Mouse (Mus musculus) T-cell, adult 2 months (primary cell): Measurements from ENCODE around the gene Fbxo44.

Experiments used
- DNase-seq: peaks from one replicate; pipeline ENCODE4 v3.0.0; 2022; ENCODE audit warnings: low spot score

Gene Fbxo44

GRCm38 (mm10) chr4:148165551-148165950 lies 5.3 kb upstream of the Fbxo44 start:
- DNase-seq, result no peak

- DNase-seq, result no peak
Measured at GRCm38 (mm10) chr4:148164461-148164860, 4.2 kb upstream of the Fbxo44 start.

- DNase-seq, result peak; percentile 80
Measured at GRCm38 (mm10) chr4:148164002-148164439, 3.7 kb upstream of the Fbxo44 start.

GRCm38 (mm10) chr4:148159544-148160435 lies 492 bp downstream of the Fbxo44 start:
- peak; percentile 81 for DNase-seq

- no peak for DNase-seq
Measured at GRCm38 (mm10) chr4:148158436-148159348, 1.6 kb downstream of the Fbxo44 start.

GRCm38 (mm10) chr4:148154982-148155381 lies 5.3 kb downstream of the Fbxo44 start:
- DNase-seq, result no peak

GRCm38 (mm10) chr4:148154006-148154405 lies 6.3 kb downstream of the Fbxo44 start:
- no peak for DNase-seq

GRCm38 (mm10) chr4:148152547-148152946 lies 7.7 kb downstream of the Fbxo44 start:
- DNase-seq, result no peak

GRCm38 (mm10) chr4:148151267-148152168 lies 8.8 kb downstream of the Fbxo44 start, which contains the start of gene Fbxo6:
TSS of gene Fbxo6 (minus strand) at chr4:148152140.
- DNase-seq, result peak; percentile 89

- no peak for DNase-seq
Measured at GRCm38 (mm10) chr4:148150953-148151266, 9.4 kb downstream of the Fbxo44 start.

- DNase-seq, result no peak
Measured at GRCm38 (mm10) chr4:148150242-148150641, 10.0 kb downstream of the Fbxo44 start.

- no peak for DNase-seq
Measured at GRCm38 (mm10) chr4:148149540-148149939, 10.7 kb downstream of the Fbxo44 start.

GRCm38 (mm10) chr4:148147714-148148113 lies 12.6 kb downstream of the Fbxo44 start:
- no peak for DNase-seq

- DNase-seq, result no peak
Measured at GRCm38 (mm10) chr4:148143721-148144120, 16.6 kb downstream of the Fbxo44 start.

- DNase-seq, result peak; percentile 91
Measured at GRCm38 (mm10) chr4:148140098-148141011, 19.9 kb downstream of the Fbxo44 start.

- DNase-seq, result no peak
Measured at GRCm38 (mm10) chr4:148139767-148140097, 20.6 kb downstream of the Fbxo44 start.

- DNase-seq, result no peak
Measured at GRCm38 (mm10) chr4:148137503-148137902, 22.8 kb downstream of the Fbxo44 start.

- DNase-seq, result no peak
Measured at GRCm38 (mm10) chr4:148134988-148135387, 25.3 kb downstream of the Fbxo44 start.

GRCm38 (mm10) chr4:148131497-148132081 lies 28.7 kb downstream of the Fbxo44 start:
- DNase-seq, result no peak
